Mouse (Mus musculus) cortical plate, adult 2 months (tissue): ENCODE measurements around the gene Gm49403.

Source experiments
- CTCF ChIP-seq: fragments of 200-500 bp; IDR thresholded peaks from 2 replicates; pipeline ENCODE4 v1.5.1; 2011; ENCODE audit warnings: mild to moderate bottlenecking, control low read depth, low read length; ENCODE audit not compliant: insufficient read depth; ENCODE audit errors: extremely low read depth
- POLR2A ChIP-seq: fragments of 200-500 bp; IDR thresholded peaks from 2 replicates; pipeline ENCODE4 v1.6.1; 2011; ENCODE audit warnings: mild to moderate bottlenecking, low read length, control low read depth; ENCODE audit not compliant: insufficient read depth; ENCODE audit errors: extremely low read depth

DNA sequence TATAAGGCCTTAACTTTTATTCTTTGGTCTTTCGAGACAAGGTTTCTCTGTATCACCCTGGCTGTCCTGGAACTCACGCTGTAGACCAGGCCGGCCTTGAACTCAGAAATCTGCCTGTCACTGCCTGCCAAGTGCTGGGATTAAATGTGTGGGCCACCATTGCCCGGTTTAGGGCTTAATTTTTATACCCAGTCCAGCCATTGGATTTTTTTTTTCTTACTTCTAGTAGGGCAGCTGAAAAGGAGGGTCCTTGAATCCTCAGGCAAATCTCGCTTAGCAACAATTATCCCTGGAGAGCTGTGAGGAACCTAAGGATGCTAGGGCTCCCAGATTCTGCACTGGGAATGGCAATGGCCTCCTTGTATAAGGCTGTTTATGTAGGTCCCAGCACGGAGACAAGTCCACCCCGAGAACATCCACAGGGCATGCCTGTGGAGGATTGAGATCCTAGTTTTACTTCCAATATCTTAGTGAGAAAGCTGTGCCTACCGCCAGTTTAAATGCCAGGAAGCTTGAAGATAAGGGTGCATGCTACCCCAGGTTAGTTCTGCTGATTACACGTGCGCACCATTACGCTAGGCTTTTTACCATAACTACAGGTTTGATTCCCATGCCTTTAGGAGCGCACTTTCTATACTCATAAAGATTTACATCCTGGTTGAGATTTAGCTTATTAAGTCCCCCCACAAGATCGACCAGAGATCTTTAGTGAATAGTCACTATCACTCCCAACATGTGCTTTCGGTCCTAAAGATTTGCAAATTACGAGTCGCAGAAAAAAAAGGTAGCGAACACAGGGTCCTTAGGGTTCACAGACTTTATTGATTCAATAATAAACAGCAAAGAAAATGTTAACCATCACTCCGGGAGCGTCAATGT, 4.1 kb downstream of the Gm49403 start:
- TF ChIP-seq CTCF (no peak), POLR2A (no peak)
